Mouse (Mus musculus) central nervous system, embryonic 11.5 days (tissue): ENCODE results near the gene Rad9b. TPM values are rescaled to one million over a fixed set of nuclear protein-coding genes. Genes with fewer than 3 reads are reported as not detected.

Source experiments
- polyA plus RNA-seq: library from polyadenylated mRNA; depleted of rRNA; stranded (reverse); fragments of >200 nt; gene quantifications from 2 replicates; pipeline ENCODE4 v1.2.3, GENCODE M21; 2012; rRNA removed

Gene Rad9b
- polyA plus RNA-seq, result 12.2 and 16.5 TPM in 2 replicates

GRCm38 (mm10) chr5:122353807-122354491, at the start of gene Rad9b, which contains the start of gene Vps29:
TSS of gene Rad9b (minus strand) at chr5:122354233.
TSS of gene Vps29 (plus strand) at chr5:122354369.

GRCm38 (mm10) chr5:122391786-122392180, 37.8 kb upstream of the Rad9b start, which contains the start of gene Arpc3:
TSS of gene Arpc3 (plus strand) at chr5:122391878.

GRCm38 (mm10) chr5:122372192-122372769, 18.2 kb upstream of the Rad9b start, which contains the start of gene Fam216a:
TSS of gene Fam216a (minus strand) at chr5:122372364.

GRCm38 (mm10) chr5:122371591-122372191, 17.7 kb upstream of the Rad9b start, which contains the start of gene Gpn3:
TSS of gene Gpn3 (plus strand) at chr5:122371876.

GRCm38 (mm10) chr5:122284183-122285028, 69.6 kb downstream of the Rad9b start, which contains the start of gene Pptc7:
TSS of gene Pptc7 (plus strand) at chr5:122284365.

Other genes starting within 250 kb of the Rad9b start
- gene Ccdc63, start 213.4 kb downstream of the Rad9b start, polyA plus RNA-seq, result 0.06 TPM in 1 of 2 replicates, not detected in the other
- 365 and 385 TPM in 2 replicates for gene Ppp1cc, start 196.0 kb downstream of the Rad9b start, polyA plus RNA-seq
- gene Hvcn1, start 147.4 kb downstream of the Rad9b start, polyA plus RNA-seq, result 6.6 and 8.2 TPM in 2 replicates
- 23.3 and 29.6 TPM in 2 replicates for gene Tctn1, start 89.8 kb downstream of the Rad9b start, polyA plus RNA-seq
- 12.5 and 13.1 TPM in 2 replicates for gene Pptc7, start 69.9 kb downstream of the Rad9b start, polyA plus RNA-seq
- gene Vps29, start 136 bp upstream of the Rad9b start, polyA plus RNA-seq, result 88.1 and 118 TPM in 2 replicates
- 60.6 and 60.7 TPM in 2 replicates for gene Gpn3, start 17.6 kb upstream of the Rad9b start, polyA plus RNA-seq
- 84.8 and 92.8 TPM in 2 replicates for gene Fam216a, start 18.1 kb upstream of the Rad9b start, polyA plus RNA-seq
- gene Arpc3, start 37.6 kb upstream of the Rad9b start, polyA plus RNA-seq, result 236 and 238 TPM in 2 replicates
- 57.4 and 57.8 TPM in 2 replicates for gene Anapc7, start 67.5 kb upstream of the Rad9b start, polyA plus RNA-seq
- 106 and 110 TPM in 2 replicates for gene Atp2a2, start 148.0 kb upstream of the Rad9b start, polyA plus RNA-seq